Mouse (Mus musculus): ENCODE results near the gene Atp5g3. TPM values are rescaled to one million over a fixed set of nuclear protein-coding genes. Genes with fewer than 3 reads are reported as not detected.

Atp5g3 gene
- polyA plus RNA-seq, 1 experiment from 2014 or later: 1,028 TPM

Other genes starting within 250 kb of the Atp5g3 start
- gene Chn1, start 136.0 kb downstream of the Atp5g3 start, polyA plus RNA-seq (2014; fragmentation: Nextera tagmentation; extraction: Ambion mirVana): 47.5 and 55.3 TPM in 2 replicates
- gene Atf2, start 18.7 kb downstream of the Atp5g3 start, polyA plus RNA-seq (2014; fragmentation: Nextera tagmentation; extraction: Ambion mirVana): 83.0 and 83.6 TPM in 2 replicates

Measured in limb, embryonic 11.5 days (tissue).